Comparison of ENCODE assay signal across 8 mouse cellular contexts in genomic region chr11:60914491-60914890, GRCm38 (mm10). TPM values are rescaled to one million over a fixed set of nuclear protein-coding genes. Genes with fewer than 3 reads are reported as not detected.
A peak's percentile ranks its signal among the peaks of the same experiment; 100 is the strongest.
DNase-seq lines count a peak whose midpoint lies in the region; ATAC-seq and TF ChIP-seq lines count a peak whose summit lies in the region.

Gene Natd1 (minus strand): TSS chr11:60914750.

- H3K4me2 ChIP-seq in liver, embryonic 13.5 days = peak within 1 kb of the TSS; percentile 95

- H3K36me3 ChIP-seq in erythroblast, embryonic 14.5 days (ENCODE audit: control insufficient read depth) = peaks cover 27% of the 10 kb centered on the region
- H3K36me3 ChIP-seq in thymus, adult 2 months (ENCODE audit: control insufficient read depth, insufficient read depth, low read length) = no peaks in the 10 kb centered on the region
- no peaks in the 10 kb centered on the region for H3K36me3 ChIP-seq in liver, embryonic 13.5 days

- TF ChIP-seq CTCF in thymus, adult 2 months (IDR thresholded peaks at IDR 0.05; ENCODE audit: borderline replicate concordance, control insufficient read depth, extremely low read depth, insufficient read depth, low read length, poor library complexity) = no peak

- H3K4me1 ChIP-seq in erythroblast, embryonic 14.5 days (ENCODE audit: control insufficient read depth) = peaks cover 80% of the 10 kb centered on the region
- H3K4me1 ChIP-seq in thymus, adult 2 months (replicated peaks; ENCODE audit: control insufficient read depth, insufficient read depth, low read length) = peaks cover 13% of the 10 kb centered on the region
- H3K4me1 ChIP-seq in liver, embryonic 13.5 days (replicated peaks) = peaks cover 62% of the 10 kb centered on the region

- DNase-seq in thymus, adult 2 months = no peak
- DNase-seq in thymus, postnatal 14 days = no peak
- no peak for DNase-seq in heart, postnatal 25 days (ENCODE audit: low spot score)
- no peak for DNase-seq in liver, embryonic 13.5 days
- no peak for DNase-seq in frontal cortex, postnatal 10 days (ENCODE audit: low spot score in 2 of 2)
- no peak for DNase-seq in ovary, adult 18-20 months (ENCODE audit: low spot score)

- H3K27ac ChIP-seq in thymus, adult 2 months (ENCODE audit: control insufficient read depth, insufficient read depth, low read length) = 0 out of 2 replicates have a peak within 1 kb of the TSS, but pooled peaks have one; percentile 11
- peak within 1 kb of the TSS; percentile 84 for H3K27ac ChIP-seq in liver, embryonic 13.5 days

- no peak for TF ChIP-seq POLR2A in thymus, adult 2 months (IDR thresholded peaks at IDR 0.05; ENCODE audit: control insufficient read depth, extremely low read depth, insufficient read depth, low read length, poor library complexity)

- no peaks in the 10 kb centered on the region for H3K27me3 ChIP-seq in erythroblast, embryonic 14.5 days (ENCODE audit: control insufficient read depth)
- H3K27me3 ChIP-seq in thymus, adult 2 months (ENCODE audit: control insufficient read depth, insufficient read depth, low read length) = no peaks in the 10 kb centered on the region
- no peaks in the 10 kb centered on the region for H3K27me3 ChIP-seq in liver, embryonic 13.5 days

- 44% methylated on average over 7 of the region's 7 CpGs for WGBS in thymus, adult 2 months
- WGBS in liver, embryonic 13.5 days (ENCODE audit: insufficient replicate concordance) = 43% methylated on average over 7 of the region's 7 CpGs

- ATAC-seq in erythroblast, adult 5-6 weeks (replicated peaks; ENCODE audit: low FRiP score, poor library complexity, severe bottlenecking) = no peak
- no peak for ATAC-seq in liver, embryonic 13.5 days (ENCODE audit: low read depth)

- peak within 1 kb of the TSS; percentile 96 for H3K9ac ChIP-seq in liver, embryonic 13.5 days

- no peaks in the 10 kb centered on the region for H3K9me3 ChIP-seq in erythroblast, embryonic 14.5 days (ENCODE audit: control insufficient read depth, low read length)
- no peaks in the 10 kb centered on the region for H3K9me3 ChIP-seq in liver, embryonic 13.5 days (replicated peaks)

- peak within 1 kb of the TSS; percentile 86 for H3K4me3 ChIP-seq in erythroblast, embryonic 14.5 days (replicated peaks)
- peak within 1 kb of the TSS; percentile 94 for H3K4me3 ChIP-seq in thymus, adult 2 months (ENCODE audit: control insufficient read depth, insufficient read depth, low read length)
- H3K4me3 ChIP-seq in liver, embryonic 13.5 days (replicated peaks) = peak within 1 kb of the TSS; percentile 95

- intact Hi-C loops in heart, postnatal 25 days (cut with DNase I) = no loop called here

RNA-seq across cellular contexts. Expression of gene Natd1, which starts in this region (rescaled TPM):
- polyA plus RNA-seq in erythroblast, embryonic 14.5 days (2012) = 15.0 and 24.8 TPM in 2 replicates
- 6.1 and 7.1 TPM in 2 replicates for total RNA-seq in erythroblast, adult 5-6 weeks (2015; ENCODE audit: low replicate concordance)
- total RNA-seq in erythroblast, adult 5-6 weeks (2017; ENCODE audit: low replicate concordance) = 2.4 and 4.5 TPM in 2 replicates
- 62.9 and 63.8 TPM in 2 replicates for polyA plus RNA-seq in thymus, adult 2 months (2012; rRNA removed)
- 10 to 100 TPM; 14.6 to 14.9 TPM for total RNA-seq in heart, postnatal 25 days (2021)
- polyA plus RNA-seq in liver, embryonic 13.5 days (2015; fragmentation: Nextera tagmentation; extraction: Ambion mirVana) = 8.6 and 10.5 TPM in 2 replicates
